Comparison of ENCODE assay signal across 17 mouse cellular contexts in the genomic region with DNA sequence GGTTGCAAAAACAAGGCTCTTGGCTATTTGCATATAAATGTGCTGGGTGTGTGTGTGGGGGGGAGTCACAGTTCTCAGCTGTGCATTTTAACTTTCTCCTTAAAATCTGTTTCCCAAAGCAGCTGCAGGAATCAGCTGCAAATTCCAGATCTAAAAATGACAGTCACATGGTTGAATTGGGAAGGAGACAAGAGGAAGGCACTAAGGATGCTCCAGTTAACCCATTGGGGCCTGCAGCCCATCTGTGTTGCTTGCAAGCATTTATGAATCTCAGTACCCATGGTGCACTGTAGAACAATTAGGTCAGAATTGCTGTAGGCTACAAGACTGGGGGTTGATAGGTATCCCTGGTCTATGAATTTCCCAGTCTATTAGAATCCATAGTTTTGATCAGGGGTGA.
DNase-seq lines count a peak whose midpoint lies in the region; TF ChIP-seq lines count a peak whose summit lies in the region.
"Had no signal": no experiment of that assay in that cellular context is flagged by ENCODE, and none has a peak within 500 bp of the region (broad histone marks: within the 10 kb centered on the region; RNA-seq: fewer than 3 reads in every experiment).

No protein-coding gene starts in this region.

- intact Hi-C loops in heart, postnatal 36 days (cut with DNase I) = no loop called here
- intact Hi-C loops in left cerebral cortex, adult 2 months (cut with DNase I) = loop anchor here (5.0 kb wide), 2 partner anchors 141 to 1736 kb away; no protein-coding TSS in a partner anchor

- DNase-seq in heart, adult 11 months = peak; percentile 29
- DNase-seq in heart, postnatal 36 days = no peak
- peak; percentile 68 for DNase-seq in right cerebral cortex, adult 18-20 months
- no peak for DNase-seq in right cerebral cortex, postnatal 4 days
- peak; percentile 22 to 43 for DNase-seq in left cerebral cortex, adult 2 months (ENCODE audit: extremely low spot score in 1 of 2, low spot score in 2 of 2)
- peak; percentile 90 for DNase-seq in telencephalon, adult 2 months (ENCODE audit: low read depth, low spot score)
- no peak for DNase-seq in embryo, embryonic 10 days (ENCODE audit: low spot score)
- no peak for DNase-seq in kidney, adult 18-20 months
- DNase-seq: adrenal gland, postnatal 10 days; B cell, adult 2 months; cerebellum, postnatal 25 days; heart, adult 18-20 months; kidney, adult 8-10 months had no signal

- H3K4me3 ChIP-seq in left cerebral cortex, adult 2 months = no peak overlapping the region
- H3K4me3 ChIP-seq: embryonic facial prominence, embryonic 13.5 days; lung, embryonic 15.5 days; megakaryocyte, embryonic 14.5 days; myocyte had no signal

- peak overlapping the region; percentile 77 for H3K27ac ChIP-seq in left cerebral cortex, adult 2 months
- H3K27ac ChIP-seq: embryonic facial prominence, embryonic 13.5 days; lung, embryonic 15.5 days had no signal

- no peak for TF ChIP-seq CTCF in left cerebral cortex, adult 2 months (IDR thresholded peaks at IDR 0.05)

Comparison
In these comparisons a context has a peak if more than half of its experiments do, and no peak if none do; other contexts are left out.
1. DNase-seq: peak in heart, adult 11 months (single experiment), right cerebral cortex, adult 18-20 months (single experiment), left cerebral cortex, adult 2 months (2 of 2) and telencephalon, adult 2 months (single experiment); none in heart, postnatal 36 days (0 of 2), right cerebral cortex, postnatal 4 days (single experiment), embryo, embryonic 10 days (single experiment) and kidney, adult 18-20 months (single experiment).